Mouse (Mus musculus) left cerebral cortex, postnatal 14 days (tissue): ENCODE measurements around the gene Cdk14. TPM values are rescaled to one million over a fixed set of nuclear protein-coding genes. Genes with fewer than 3 reads are reported as not detected.
"Not testable (repeated sequence)": the region's sequence is repeated elsewhere in the genome, so short reads cannot be mapped to it uniquely, and the experiment has no call there.

Experiments
- DNase-seq, 2 experiments: peaks; one replicate each; pipeline ENCODE4 v3.0.0; 2021 to 2022; ENCODE audit warnings: low spot score in 2 of 2, mixed read lengths in 1 of 2
- intact Hi-C: fragments of 180-260 bp; cut with DNase I; formaldehyde crosslinking; loops from one replicate; pipeline ENCODE4 v1.15.1; 2025
- total RNA-seq, 2 experiments: library from RNA; stranded (reverse); gene quantifications; 2 replicates each; pipeline ENCODE4 v1.2.3; 2021

The Cdk14 gene
- total RNA-seq, 2 experiments from 2014 or later: 159 to 167 TPM

DNA sequence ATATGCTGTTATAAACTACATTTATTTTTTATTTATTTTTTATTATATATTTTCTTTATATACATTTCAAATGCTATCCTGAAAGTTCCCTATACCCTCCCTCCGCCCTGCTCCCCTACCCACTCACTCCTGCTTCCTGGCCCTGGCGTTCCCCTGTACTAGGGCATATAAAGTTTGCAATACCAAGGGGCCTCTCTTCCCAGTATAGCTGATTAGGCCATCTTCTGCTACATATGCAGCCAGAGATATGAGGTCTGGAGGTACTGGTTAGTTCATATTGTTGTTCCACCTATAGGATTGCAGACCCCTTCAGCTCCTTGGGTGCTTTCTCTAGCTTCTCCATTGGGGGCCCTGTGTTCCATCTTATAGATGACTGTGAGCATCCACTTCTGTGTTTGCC, 91.1 kb downstream of the Cdk14 start:
- DNase-seq, intact Hi-C loops: not testable (repeated sequence)

- no peak for DNase-seq
Measured at GRCm38 (mm10) chr5:5326716-5327115, 93.4 kb downstream of the Cdk14 start.

DNA sequence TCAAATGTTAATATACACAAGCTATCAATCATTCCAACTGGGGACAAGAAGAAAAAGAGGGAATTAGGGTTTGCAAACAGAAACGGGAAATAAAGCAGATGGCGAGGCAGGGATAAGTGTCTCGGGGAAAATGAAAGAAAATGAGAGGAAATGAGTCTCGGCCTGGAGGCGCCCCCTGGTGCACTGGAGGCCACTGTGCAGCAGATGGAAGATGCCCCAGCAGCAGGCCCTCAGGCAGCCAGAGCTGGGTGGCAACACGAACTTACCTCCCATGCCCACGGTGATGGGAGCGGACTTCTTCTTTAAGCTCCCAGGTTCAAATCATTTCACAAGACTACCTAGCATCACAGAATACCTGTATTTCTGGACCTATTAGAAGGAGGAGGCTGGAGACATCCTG, 97.4 kb downstream of the Cdk14 start:
- no peak for DNase-seq
- intact Hi-C loops: no loop called here

More at GRCm38 (mm10) chr5:5326716-5327115, 93.4 kb downstream of the Cdk14 start:
- intact Hi-C loops: no loop called here

- DNase-seq: no peak
- intact Hi-C loops: no loop called here
Measured at GRCm38 (mm10) chr5:5320506-5321181, 99.5 kb downstream of the Cdk14 start.

GRCm38 (mm10) chr5:5319824-5320505, 100.1 kb downstream of the Cdk14 start:
- DNase-seq: no peak
- intact Hi-C loops: no loop called here

GRCm38 (mm10) chr5:5314270-5314669, 105.8 kb downstream of the Cdk14 start:
- intact Hi-C loops: no loop called here
- DNase-seq: no peak

DNA sequence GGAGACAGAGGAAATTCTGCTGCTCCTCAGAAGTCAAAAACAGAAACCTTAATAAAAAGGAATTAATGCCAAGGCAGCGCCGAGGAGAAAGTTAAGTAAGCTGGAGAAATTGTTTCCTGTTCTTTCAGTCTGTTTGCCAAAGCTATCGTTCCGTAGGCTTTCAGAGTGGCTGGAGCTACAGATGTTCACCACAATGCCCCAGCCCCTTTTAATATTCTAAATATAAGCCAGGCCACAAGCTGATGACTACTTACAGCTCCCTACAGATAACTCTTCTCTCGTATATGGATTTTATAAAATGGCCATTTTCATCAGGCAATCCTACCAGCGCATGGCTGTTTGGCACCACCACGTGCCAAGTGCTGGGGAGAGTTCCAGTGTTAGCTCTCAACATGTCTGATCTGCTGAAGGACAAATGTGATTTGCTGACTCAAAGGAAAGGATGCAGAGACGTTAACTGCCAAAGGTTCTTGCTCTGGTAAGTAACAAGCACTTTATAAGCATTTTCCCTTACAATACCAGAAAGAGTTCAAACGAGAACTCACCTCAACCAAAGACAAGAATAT, 106.8 kb downstream of the Cdk14 start:
- intact Hi-C loops: no loop called here
- no peak for DNase-seq

DNA sequence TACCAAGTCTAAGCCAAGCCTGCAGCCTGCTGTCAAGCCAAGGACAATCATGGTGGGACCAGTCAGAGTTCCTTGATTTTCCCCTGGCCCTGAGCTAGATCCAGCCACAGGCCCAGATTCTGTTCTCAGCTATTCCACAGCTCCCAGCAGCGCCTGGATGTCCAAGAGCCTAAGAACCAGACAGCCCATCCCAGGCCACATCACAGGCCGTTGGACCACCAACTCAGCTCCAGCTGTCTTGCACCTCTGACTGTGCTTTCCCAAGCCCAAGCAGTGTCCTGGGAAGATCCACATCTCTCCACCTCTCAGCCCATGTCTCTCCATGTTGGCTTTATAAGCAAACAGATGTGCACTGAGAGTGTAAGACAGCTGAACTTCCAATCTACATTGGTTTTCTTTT, 114.8 kb downstream of the Cdk14 start:
- intact Hi-C loops: no loop called here

GRCm38 (mm10) chr5:5303102-5303670, 116.9 kb downstream of the Cdk14 start:
- intact Hi-C loops: no loop called here
- DNase-seq: peak in 1 of 2 experiments; percentile 21

More for the DNA sequence above, 114.8 kb downstream of the Cdk14 start:
- no peak for DNase-seq

DNA sequence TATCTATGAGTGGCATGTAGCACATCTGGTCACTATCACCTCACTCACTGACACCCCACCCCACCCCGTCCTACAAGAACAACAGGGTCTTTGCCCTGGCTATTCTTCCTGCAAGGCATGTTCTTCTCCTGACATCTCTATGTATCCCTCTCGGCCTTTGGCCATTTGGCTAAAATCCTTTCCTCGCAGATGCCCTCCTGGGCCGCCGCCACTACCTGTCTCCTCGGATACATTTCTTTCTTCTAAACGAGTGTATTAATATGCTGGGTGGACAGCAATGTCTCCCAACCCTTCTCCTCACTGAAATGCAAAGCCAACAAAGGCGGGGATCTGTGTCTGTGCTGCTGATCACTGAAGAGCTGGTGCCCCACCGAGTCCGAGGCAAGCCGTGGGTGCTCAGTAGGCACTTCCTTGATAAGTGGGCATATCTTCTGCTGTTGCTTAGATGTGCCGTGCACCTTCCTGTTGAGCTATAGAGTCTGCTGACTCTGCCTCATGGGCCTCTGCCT, 118.5 kb downstream of the Cdk14 start:
- intact Hi-C loops: no loop called here
- no peak for DNase-seq

DNA sequence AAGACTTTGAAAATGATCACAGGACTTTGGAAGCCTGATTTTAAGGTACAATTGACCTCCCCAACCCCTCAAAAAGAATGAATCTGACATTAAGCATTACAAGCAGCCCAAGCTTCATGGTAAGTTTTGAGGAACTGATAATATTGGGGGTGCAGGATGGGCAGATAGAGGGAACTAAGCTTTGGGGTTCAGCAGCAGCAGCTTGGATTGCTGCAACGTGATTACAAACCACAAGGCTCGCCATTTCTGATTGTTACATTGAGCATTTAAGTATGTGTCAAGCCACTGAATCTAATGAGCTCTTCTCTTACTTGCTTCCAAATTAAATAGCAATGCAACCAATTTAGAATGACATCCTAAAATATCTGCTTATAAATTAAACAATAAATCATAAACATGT, 119.1 kb downstream of the Cdk14 start:
- no peak for DNase-seq
- intact Hi-C loops: no loop called here

GRCm38 (mm10) chr5:5300290-5300689, 119.8 kb downstream of the Cdk14 start:
- DNase-seq: no peak
- intact Hi-C loops: no loop called here

DNA sequence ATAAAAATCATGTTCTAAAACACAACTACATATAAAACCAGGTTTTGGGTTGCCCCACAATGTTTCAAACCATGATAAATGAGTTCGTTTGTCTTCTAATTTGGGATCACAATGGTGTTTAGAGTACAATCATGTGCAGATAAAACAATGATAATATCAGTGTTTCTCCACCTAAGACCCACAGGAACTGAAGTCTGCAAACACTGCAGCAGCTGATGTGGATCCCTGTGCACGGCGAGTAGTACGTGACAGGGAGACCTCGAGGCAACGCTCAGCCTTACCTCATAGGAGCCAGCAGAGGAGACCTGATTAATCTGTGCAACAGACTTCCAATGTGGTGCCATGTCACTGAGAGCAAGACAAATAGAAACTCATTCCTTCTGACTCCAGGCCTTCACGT, 122.9 kb downstream of the Cdk14 start:
- intact Hi-C loops: no loop called here
- no peak for DNase-seq

- intact Hi-C loops: no loop called here
- DNase-seq: no peak
Measured at GRCm38 (mm10) chr5:5296773-5297172, 123.3 kb downstream of the Cdk14 start.

DNA sequence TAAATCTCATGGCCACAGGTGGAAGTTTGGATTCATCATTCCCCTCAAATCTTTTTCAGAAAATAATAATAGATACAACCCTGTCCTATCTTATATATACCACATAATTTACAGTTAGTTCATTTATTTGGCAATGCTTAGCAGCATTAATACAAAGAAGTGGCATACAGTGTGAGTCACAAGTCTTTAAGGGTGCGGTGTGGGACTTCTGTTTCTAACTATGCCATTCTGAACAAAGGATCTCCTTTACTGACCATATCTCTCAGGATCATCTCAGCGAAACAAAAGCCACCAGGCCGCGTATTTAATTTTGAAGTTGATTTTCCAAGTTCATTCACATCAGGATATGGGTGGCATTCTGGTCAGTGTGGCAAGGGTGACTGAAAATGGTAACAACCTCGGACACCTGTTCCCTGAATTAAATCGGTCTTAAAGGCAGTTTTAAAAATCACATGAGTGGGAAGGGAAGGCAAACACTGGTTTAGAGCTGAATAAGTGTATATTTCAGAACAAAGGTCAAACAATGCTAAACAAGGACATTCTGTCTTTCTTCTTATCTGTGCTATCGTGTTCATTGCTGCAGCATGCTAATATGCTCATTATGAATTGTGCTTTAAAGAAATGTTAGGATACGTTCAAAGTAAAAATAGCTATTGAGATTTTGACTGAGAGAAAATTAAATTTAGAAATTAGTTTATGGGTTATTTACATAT, 127.1 kb downstream of the Cdk14 start:
- intact Hi-C loops: no loop called here
- DNase-seq: no peak

DNA sequence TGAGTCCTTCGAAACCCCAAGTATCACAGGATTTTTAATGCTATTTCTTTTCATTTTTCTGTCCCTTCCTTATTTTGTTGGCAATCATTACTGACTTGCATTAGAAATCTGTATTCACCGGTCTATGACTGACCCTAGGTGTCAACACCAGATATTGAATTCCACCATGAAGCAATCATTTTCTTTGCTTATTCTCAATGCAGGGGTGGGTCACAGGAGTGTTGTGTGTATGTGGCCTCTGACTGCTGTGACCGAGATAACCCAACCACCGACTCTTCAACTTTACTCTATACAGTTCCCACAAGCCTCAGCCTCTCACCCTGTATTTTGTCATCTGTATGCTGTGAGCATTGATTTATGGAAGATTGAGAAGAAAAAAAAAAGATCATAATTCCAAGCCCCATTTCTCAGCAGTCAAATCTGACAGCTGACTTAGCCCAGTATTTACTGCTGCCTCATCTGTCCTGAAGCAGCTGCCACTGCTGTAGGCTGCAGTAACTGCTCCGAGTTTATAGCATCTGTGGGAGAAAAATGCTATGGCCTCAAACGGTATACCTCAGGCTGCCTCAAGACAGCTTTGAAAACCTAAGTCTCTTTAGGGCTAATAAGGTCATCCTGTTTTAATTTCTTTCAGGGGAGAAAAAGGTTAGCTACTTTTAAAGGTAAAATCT, 128.7 kb downstream of the Cdk14 start:
- no peak for DNase-seq
- intact Hi-C loops: no loop called here

DNA sequence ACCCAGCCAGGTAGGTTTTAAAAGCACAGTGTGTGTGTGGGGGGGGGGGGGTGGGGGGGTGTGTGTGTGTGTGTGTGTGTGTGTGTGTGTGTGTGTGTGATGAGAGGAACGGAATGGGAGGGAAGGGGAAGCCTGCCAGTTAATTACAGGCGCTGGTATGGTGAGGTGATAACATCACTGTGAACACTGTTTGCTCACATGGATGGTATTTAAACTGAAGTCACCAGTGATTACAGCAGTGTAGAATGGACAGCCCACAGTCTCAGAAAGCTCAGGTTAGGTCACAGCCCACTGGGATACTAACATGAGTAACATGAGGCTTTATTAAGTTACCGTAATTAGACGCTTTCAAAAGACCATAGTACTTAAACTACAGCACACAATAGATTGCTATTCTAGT, 129.4 kb downstream of the Cdk14 start:
- no peak for DNase-seq
- intact Hi-C loops: no loop called here

DNA sequence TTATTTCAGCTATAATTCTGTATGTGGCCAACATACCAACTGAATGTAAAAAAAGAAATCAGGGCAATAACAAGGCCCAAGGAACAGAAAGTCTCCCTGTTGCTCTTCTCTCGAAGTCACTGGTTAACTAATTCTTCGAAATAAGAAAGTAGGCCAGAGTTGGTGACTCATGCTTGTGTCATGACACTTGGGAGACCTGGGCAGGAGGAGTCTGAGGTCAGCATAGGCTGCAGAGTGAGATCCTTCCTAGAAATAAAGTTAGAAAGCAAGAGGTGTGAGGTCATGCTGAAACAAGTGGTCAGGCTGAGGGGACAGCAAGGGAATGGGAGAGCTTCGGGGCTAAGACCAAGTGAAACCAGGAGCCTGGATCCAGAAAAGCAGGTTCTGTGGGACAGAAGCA, 134.2 kb downstream of the Cdk14 start:
- intact Hi-C loops: no loop called here
- no peak for DNase-seq

- DNase-seq: peak in 1 of 2 experiments; percentile 30
- intact Hi-C loops: no loop called here
Measured at GRCm38 (mm10) chr5:5284531-5284930, 135.6 kb downstream of the Cdk14 start.
